Mouse (Mus musculus): ENCODE measurements around the gene Atxn10. TPM values are rescaled to one million over a fixed set of nuclear protein-coding genes. Genes with fewer than 3 reads are reported as not detected.
A peak's percentile ranks its signal among the peaks of the same experiment; 100 is the strongest.
"Not testable (repeated sequence)": the region's sequence is repeated elsewhere in the genome, so short reads cannot be mapped to it uniquely, and the experiment has no call there.

The Atxn10 gene
- polyA plus RNA-seq, 1 experiment from 2014 or later: 182 TPM

GRCm38 (mm10) chr15:85315378-85316025 is 20.5 kb upstream of the Atxn10 start:
- no peak overlapping the region for H3K4me2 ChIP-seq
- ATAC-seq (replicated peaks; ENCODE audit: insufficient number of reproducible peaks, insufficient read depth, low FRiP score, low read depth): no peak
- no peak overlapping the region for H3K27ac ChIP-seq
- H3K9me3 ChIP-seq (replicated peaks): no peaks in the 10 kb centered on the region
- no peaks in the 10 kb centered on the region for H3K4me1 ChIP-seq (replicated peaks)
- H3K27me3 ChIP-seq: peaks cover 32% of the 10 kb centered on the region
- H3K9ac ChIP-seq: no peak overlapping the region
- WGBS: 35% methylated on average over 11 of the region's 13 CpGs
- H3K4me3 ChIP-seq: no peak overlapping the region
- no peaks in the 10 kb centered on the region for H3K36me3 ChIP-seq

DNA sequence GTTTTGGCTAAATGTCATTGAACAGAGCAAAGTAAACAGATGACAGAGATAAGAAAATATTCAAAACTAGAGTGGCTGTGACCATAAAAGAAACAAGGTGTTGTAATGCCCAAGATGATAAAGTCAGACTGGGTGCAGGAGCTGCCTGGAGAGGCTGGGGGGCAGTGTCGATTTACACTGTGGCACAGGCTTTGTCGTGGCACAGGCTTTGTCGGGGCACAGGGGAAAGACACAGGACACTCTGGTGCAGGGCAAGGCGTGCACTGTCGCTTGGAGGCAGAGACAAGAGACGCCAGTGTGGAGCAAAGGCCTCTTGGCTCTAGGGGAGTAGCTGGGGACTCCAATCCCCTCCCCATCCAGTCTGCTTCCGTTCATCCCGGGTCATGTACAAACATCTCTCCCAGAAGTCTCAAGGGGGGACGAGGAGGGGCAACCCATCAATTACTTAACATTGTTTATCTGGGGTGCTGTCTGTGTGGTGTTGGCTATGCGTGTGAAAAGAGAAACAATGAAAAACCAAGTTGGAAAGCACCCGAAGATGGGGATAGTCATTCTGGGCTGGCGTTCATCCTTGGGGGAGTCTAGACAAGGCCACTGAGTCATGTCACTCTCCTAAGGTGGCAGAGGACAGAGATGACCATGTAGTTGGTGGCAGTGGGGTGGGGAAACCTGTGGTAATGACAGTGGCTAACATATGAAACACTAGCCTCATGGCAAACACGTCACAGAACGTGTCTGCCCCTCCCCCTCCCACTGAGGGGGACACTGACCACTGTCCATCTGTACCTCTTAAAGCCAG is 19.5 kb upstream of the Atxn10 start:
- no peak for ATAC-seq (replicated peaks; ENCODE audit: insufficient number of reproducible peaks, insufficient read depth, low FRiP score, low read depth)
- WGBS: 50% methylated on average over 14 of the region's 14 CpGs
- H3K9ac ChIP-seq: no peak overlapping the region
- H3K27me3 ChIP-seq: peaks cover 32% of the 10 kb centered on the region
- H3K4me2 ChIP-seq: no peak overlapping the region
- H3K9me3 ChIP-seq (replicated peaks): no peaks in the 10 kb centered on the region
- H3K4me3 ChIP-seq: no peak overlapping the region
- no peak overlapping the region for H3K27ac ChIP-seq
- H3K4me1 ChIP-seq (replicated peaks): no peaks in the 10 kb centered on the region
- no peaks in the 10 kb centered on the region for H3K36me3 ChIP-seq

DNA sequence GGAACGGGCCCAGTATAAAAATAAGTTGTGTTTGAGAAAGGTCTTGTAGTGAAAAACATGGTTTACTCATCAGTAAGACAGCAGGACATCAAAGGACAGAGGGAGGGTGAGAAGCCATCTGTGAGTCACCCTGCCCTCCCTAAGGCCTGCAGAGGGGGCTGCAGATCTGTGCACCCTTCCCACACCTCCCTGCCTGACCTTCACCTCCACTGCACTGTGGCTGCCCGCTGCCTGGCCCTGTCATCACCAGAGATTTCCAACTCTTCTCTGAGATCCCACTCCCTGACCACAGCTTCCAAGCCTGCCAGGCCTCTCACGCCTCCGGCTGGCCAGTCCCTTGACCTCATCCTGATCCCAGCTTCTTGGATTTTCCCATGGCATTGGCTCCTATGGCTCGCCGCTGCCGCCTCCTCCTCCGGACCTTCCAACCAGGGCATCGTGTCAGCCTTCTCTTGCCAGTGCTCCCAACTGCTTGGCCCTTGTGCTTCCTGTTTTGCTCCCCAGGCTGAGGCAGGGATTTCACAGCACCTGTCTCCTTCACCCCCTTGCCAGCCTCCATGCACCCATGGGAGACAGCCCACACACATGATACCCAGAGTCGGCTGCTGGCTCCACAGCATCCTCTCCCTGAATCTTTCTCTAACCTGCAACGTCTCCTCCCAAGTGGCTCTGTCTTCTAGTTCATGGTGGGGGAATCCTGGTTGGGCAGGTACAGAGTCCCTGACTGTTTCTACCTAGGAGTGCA is 15.9 kb upstream of the Atxn10 start:
- peaks cover 9% of the 10 kb centered on the region for H3K27me3 ChIP-seq
- no peaks in the 10 kb centered on the region for H3K9me3 ChIP-seq (replicated peaks)
- no peaks in the 10 kb centered on the region for H3K4me1 ChIP-seq (replicated peaks)
- WGBS: 67% methylated on average over 11 of the region's 11 CpGs
- H3K4me3 ChIP-seq: no peak overlapping the region
- H3K27ac ChIP-seq: no peak overlapping the region
- ATAC-seq (replicated peaks; ENCODE audit: insufficient number of reproducible peaks, insufficient read depth, low FRiP score, low read depth): no peak
- H3K36me3 ChIP-seq: no peaks in the 10 kb centered on the region
- H3K4me2 ChIP-seq: no peak overlapping the region
- H3K9ac ChIP-seq: no peak overlapping the region

GRCm38 (mm10) chr15:85323214-85323613 is 12.8 kb upstream of the Atxn10 start:
- no peak for ATAC-seq (replicated peaks; ENCODE audit: insufficient number of reproducible peaks, insufficient read depth, low FRiP score, low read depth)
- Histone ChIP-seq H3K4me2 (no peak overlapping the region), H3K9ac (no peak overlapping the region), H3K4me1 (replicated peaks) (0 out of 2 replicates have a peak, but pooled peaks cover 4% of the 10 kb centered on the region), H3K27ac (no peak overlapping the region), H3K4me3 (no peak overlapping the region), H3K27me3 (no peaks in the 10 kb centered on the region), H3K9me3 (replicated peaks) (no peaks in the 10 kb centered on the region), H3K36me3 (no peaks in the 10 kb centered on the region)
- WGBS: 78% methylated on average over 4 of the region's 4 CpGs

- H3K9me3 ChIP-seq (replicated peaks): no peaks in the 10 kb centered on the region
- no peak overlapping the region for H3K27ac ChIP-seq
- H3K27me3 ChIP-seq: no peaks in the 10 kb centered on the region
- H3K4me2 ChIP-seq: no peak overlapping the region
- WGBS: 97% methylated on average over 1 of the region's 1 CpGs
- no peak for ATAC-seq (replicated peaks; ENCODE audit: insufficient number of reproducible peaks, insufficient read depth, low FRiP score, low read depth)
- 0 out of 2 replicates have a peak, but pooled peaks cover 4% of the 10 kb centered on the region for H3K4me1 ChIP-seq (replicated peaks)
- H3K4me3 ChIP-seq: no peak overlapping the region
- H3K36me3 ChIP-seq: no peaks in the 10 kb centered on the region
- H3K9ac ChIP-seq: no peak overlapping the region
Measured at GRCm38 (mm10) chr15:85324426-85324825, 11.6 kb upstream of the Atxn10 start.

DNA sequence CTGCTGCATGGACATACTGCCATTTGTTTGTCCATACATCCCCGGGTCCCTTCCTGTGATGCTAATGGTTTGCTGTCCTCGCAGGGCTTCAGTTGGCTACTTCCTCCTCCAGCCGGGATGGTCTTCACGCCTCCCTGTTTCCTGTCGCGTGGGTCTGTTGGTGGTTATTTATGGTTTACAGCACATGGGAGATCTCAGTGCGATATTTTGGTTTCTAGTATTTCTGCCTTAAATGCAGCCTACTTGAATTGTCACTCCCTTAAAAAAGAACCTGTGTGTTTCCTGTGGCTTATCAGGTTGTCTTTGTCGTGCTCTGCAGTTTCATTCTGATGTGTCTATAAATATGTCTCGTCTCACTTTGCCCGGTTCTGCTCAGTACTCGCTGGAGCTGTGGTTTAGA is 8.2 kb upstream of the Atxn10 start:
- no peak overlapping the region for H3K9ac ChIP-seq
- no peak overlapping the region for H3K4me3 ChIP-seq
- no peak for ATAC-seq (replicated peaks; ENCODE audit: insufficient number of reproducible peaks, insufficient read depth, low FRiP score, low read depth)
- H3K27ac ChIP-seq: no peak overlapping the region
- 22% methylated on average over 11 of the region's 11 CpGs for WGBS
- no peaks in the 10 kb centered on the region for H3K36me3 ChIP-seq
- H3K27me3 ChIP-seq: no peaks in the 10 kb centered on the region
- H3K4me2 ChIP-seq: peak overlapping the region; percentile 26
- H3K4me1 ChIP-seq (replicated peaks): 0 out of 2 replicates have a peak, but pooled peaks cover 4% of the 10 kb centered on the region
- H3K9me3 ChIP-seq (replicated peaks): no peaks in the 10 kb centered on the region

GRCm38 (mm10) chr15:85328455-85328854 is 7.6 kb upstream of the Atxn10 start:
- not testable (repeated sequence) for ATAC-seq (replicated peaks; ENCODE audit: insufficient number of reproducible peaks, insufficient read depth, low FRiP score, low read depth); H3K36me3 ChIP-seq; H3K4me1 ChIP-seq (replicated peaks); H3K4me3 ChIP-seq; H3K9ac ChIP-seq; H3K27ac ChIP-seq; H3K4me2 ChIP-seq; H3K27me3 ChIP-seq; H3K9me3 ChIP-seq (replicated peaks)
- 85% methylated on average over 2 of the region's 2 CpGs for WGBS

DNA sequence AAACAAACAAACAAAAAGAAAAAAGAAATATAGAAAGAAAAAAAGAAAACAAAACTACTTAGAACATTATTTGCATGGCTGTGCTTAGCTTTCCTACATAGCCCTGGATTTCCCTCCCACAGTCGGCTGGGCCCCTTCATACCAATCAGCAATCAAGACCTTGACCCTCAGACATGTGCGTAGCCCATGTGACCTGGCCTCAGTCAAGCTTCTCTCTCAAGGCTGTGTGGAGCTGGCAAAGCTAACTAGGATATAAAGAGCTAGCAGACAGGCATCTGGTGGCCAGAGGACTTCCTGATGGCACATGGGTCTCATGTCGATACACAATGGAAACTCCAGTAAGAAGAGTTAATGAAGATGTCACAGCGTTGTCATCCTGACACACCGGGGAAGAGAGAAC is 6.9 kb upstream of the Atxn10 start:
- Histone ChIP-seq H3K27me3 (no peaks in the 10 kb centered on the region), H3K4me1 (replicated peaks) (0 out of 2 replicates have a peak, but pooled peaks cover 4% of the 10 kb centered on the region), H3K4me2 (no peak overlapping the region), H3K9me3 (replicated peaks) (no peaks in the 10 kb centered on the region), H3K27ac (no peak overlapping the region), H3K9ac (no peak overlapping the region), H3K36me3 (no peaks in the 10 kb centered on the region), H3K4me3 (no peak overlapping the region)
- 87% methylated on average over 5 of the region's 5 CpGs for WGBS
- ATAC-seq (replicated peaks; ENCODE audit: insufficient number of reproducible peaks, insufficient read depth, low FRiP score, low read depth): no peak

GRCm38 (mm10) chr15:85330024-85330423 is 6.0 kb upstream of the Atxn10 start:
- Histone ChIP-seq H3K4me3 (no peak overlapping the region), H3K36me3 (no peaks in the 10 kb centered on the region), H3K4me1 (replicated peaks) (0 out of 2 replicates have a peak, but pooled peaks cover 4% of the 10 kb centered on the region), H3K9me3 (replicated peaks) (no peaks in the 10 kb centered on the region), H3K27me3 (no peaks in the 10 kb centered on the region), H3K27ac (no peak overlapping the region), H3K9ac (no peak overlapping the region), H3K4me2 (no peak overlapping the region)
- ATAC-seq (replicated peaks; ENCODE audit: insufficient number of reproducible peaks, insufficient read depth, low FRiP score, low read depth): no peak
- 87% methylated on average over 6 of the region's 6 CpGs for WGBS

DNA sequence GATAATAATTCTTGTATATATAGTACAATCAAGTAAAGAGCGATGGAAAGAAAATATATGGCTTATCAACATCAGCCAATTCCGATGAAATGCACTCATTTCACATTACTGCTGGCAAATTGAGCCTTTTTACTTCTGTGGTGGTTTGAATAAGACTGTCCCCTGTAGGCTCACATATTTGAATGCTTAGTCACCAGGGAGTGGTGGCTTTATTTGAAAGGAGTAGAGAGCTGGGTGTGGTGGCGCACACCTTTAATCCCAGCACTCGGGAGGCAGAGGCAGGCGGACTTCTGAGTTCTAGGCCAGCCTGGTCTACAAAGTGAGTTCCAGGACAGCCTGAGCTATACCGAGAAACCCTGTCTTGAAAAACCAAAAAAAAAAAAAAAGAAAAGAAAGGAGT is 2.5 kb upstream of the Atxn10 start:
- not testable (repeated sequence) for ATAC-seq (replicated peaks; ENCODE audit: insufficient number of reproducible peaks, insufficient read depth, low FRiP score, low read depth); H3K4me2 ChIP-seq; H3K27ac ChIP-seq; H3K9me3 ChIP-seq (replicated peaks); H3K9ac ChIP-seq; H3K27me3 ChIP-seq; H3K36me3 ChIP-seq; H3K4me3 ChIP-seq
- WGBS: 89% methylated on average over 6 of the region's 6 CpGs
- peaks cover 11% of the 10 kb centered on the region for H3K4me1 ChIP-seq (replicated peaks)

DNA sequence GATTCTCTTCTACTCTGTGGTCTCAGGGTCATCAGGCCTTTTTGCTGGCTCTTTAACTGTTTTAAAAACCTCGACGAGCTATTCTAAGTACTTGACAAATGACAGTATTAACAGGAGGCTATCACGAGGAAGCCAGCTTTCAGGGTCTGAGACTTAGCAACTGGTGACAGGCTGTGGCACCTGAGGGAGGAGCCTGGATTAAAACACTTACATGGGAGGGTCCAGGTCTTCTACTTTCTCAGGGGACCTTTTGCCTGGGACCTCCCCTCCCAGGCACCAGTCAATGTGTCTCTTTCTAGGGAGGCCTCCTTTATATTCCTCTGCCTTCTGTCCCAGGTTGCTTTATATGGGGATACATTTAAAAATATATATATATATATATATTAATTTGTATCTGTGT is 1.8 kb upstream of the Atxn10 start:
- Histone ChIP-seq H3K27ac (no peak overlapping the region), H3K27me3 (no peaks in the 10 kb centered on the region), H3K4me1 (replicated peaks) (peaks cover 13% of the 10 kb centered on the region), H3K9me3 (replicated peaks) (no peaks in the 10 kb centered on the region), H3K4me3 (no peak overlapping the region), H3K4me2 (no peak overlapping the region), H3K36me3 (no peaks in the 10 kb centered on the region), H3K9ac (no peak overlapping the region)
- 48% methylated on average over 3 of the region's 3 CpGs for WGBS
- ATAC-seq (replicated peaks; ENCODE audit: insufficient number of reproducible peaks, insufficient read depth, low FRiP score, low read depth): no peak

Data from heart, embryonic 15.5 days (tissue).